Mouse (Mus musculus) embryonic facial prominence, embryonic 11.5 days (tissue): Measurements from ENCODE around the gene Gm11639. TPM values are rescaled to one million over a fixed set of nuclear protein-coding genes. Genes with fewer than 3 reads are reported as not detected.
"Not testable (repeated sequence)": the region's sequence is repeated elsewhere in the genome, so short reads cannot be mapped to it uniquely, and the experiment has no call there.

Source experiments
- ATAC-seq: fragments of 200-750 bp; cut with Nextera tagmentation; replicated peaks from 2 replicates; pipeline ENCODE4 v1.8.0; 2017; ENCODE audit warnings: low read depth; ENCODE audit not compliant: insufficient number of reproducible peaks, low FRiP score, low TSS enrichment
- DNase-seq: peaks from one replicate; pipeline ENCODE4 v3.0.0-alpha.2; 2015; ENCODE audit warnings: low spot score
- H3K27ac ChIP-seq: fragments of 300-500 bp; sonication (generic); replicated peaks from 2 replicates; pipeline ENCODE4 v1.5.1; 2014; ENCODE audit warnings: mild to moderate bottlenecking, low read depth, low read length, control low read depth
- H3K27me3 ChIP-seq: fragments of 300-500 bp; sonication (generic); 2 replicates; pipeline ENCODE4 v1.6.1; 2014; ENCODE audit warnings: mild to moderate bottlenecking, low read length, moderate library complexity, mixed read lengths; ENCODE audit not compliant: control insufficient read depth, insufficient read depth
- H3K36me3 ChIP-seq: fragments of 300-500 bp; sonication (generic); replicated peaks from 2 replicates; pipeline ENCODE4 v1.6.1; 2014; ENCODE audit warnings: low read depth, mild to moderate bottlenecking, low read length, moderate library complexity, mixed read lengths; ENCODE audit not compliant: control insufficient read depth, insufficient read depth
- H3K4me1 ChIP-seq: fragments of 300-500 bp; sonication (generic); 2 replicates; pipeline ENCODE4 v1.6.1; 2014; ENCODE audit warnings: low read length, mixed read lengths; ENCODE audit not compliant: control insufficient read depth, insufficient read depth
- H3K4me2 ChIP-seq: fragments of 300-500 bp; sonication (generic); 2 replicates; pipeline ENCODE4 v1.6.1; 2014; ENCODE audit warnings: low read depth, mild to moderate bottlenecking, control low read depth, low read length, moderate library complexity
- H3K4me3 ChIP-seq: fragments of 300-500 bp; sonication (generic); 2 replicates; pipeline ENCODE4 v1.5.1; 2014; ENCODE audit warnings: low read depth, low read length, control low read depth
- H3K9ac ChIP-seq: fragments of 300-500 bp; sonication (generic); replicated peaks from 2 replicates; pipeline ENCODE4 v1.6.1; 2014; ENCODE audit warnings: mild to moderate bottlenecking, control low read depth, low read length
- H3K9me3 ChIP-seq: fragments of 300-500 bp; sonication (generic); replicated peaks from 2 replicates; pipeline ENCODE4 v1.6.1; 2016; ENCODE audit warnings: mild to moderate bottlenecking, low read length, inconsistent platforms, mixed read lengths; ENCODE audit not compliant: control insufficient read depth
- WGBS: fragments of 180-500 bp; shearing (Covaris S2); extraction: QIAGEN DNeasy Blood & Tissue Kit; methylation state at CpG from one replicate; pipeline ENCODE4 v1.1.7; 2014; 5-methylcytosine and 5-hydroxymethylcytosine counted together
- polyA plus RNA-seq: library from polyadenylated mRNA; unstranded; fragments of >200 nt; fragmentation: Nextera tagmentation; extraction: Ambion mirVana; gene quantifications from 2 replicates; pipeline ENCODE4 v1.2.1, GENCODE M21; 2014

Gm11639 gene
- polyA plus RNA-seq, 1 experiment from 2014 or later, result not detected

GRCm38 (mm10) chr11:105028744-105029348 is 343.3 kb downstream of the Gm11639 start:
- Histone ChIP-seq H3K36me3 (no peaks in the 10 kb centered on the region), H3K4me3 (no peak overlapping the region), H3K4me1 (no peaks in the 10 kb centered on the region), H3K4me2 (no peak overlapping the region), H3K27me3 (no peaks in the 10 kb centered on the region), H3K9me3 (no peaks in the 10 kb centered on the region), H3K27ac (no peak overlapping the region), H3K9ac (no peak overlapping the region)
- ATAC-seq, result no peak
- no peak for DNase-seq
- 46% methylated on average over 6 of the region's 6 CpGs for WGBS

- WGBS, result 69% methylated on average over 8 of the region's 8 CpGs
- no peak for ATAC-seq
- no peak overlapping the region for H3K27ac ChIP-seq
Measured at GRCm38 (mm10) chr11:105029525-105029924, 344.0 kb downstream of the Gm11639 start.

GRCm38 (mm10) chr11:105030229-105030628 is 344.7 kb downstream of the Gm11639 start:
- no peak overlapping the region for H3K4me3 ChIP-seq
- no peak for DNase-seq
- H3K4me1 ChIP-seq, result no peaks in the 10 kb centered on the region
- 87% methylated on average over 6 of the region's 6 CpGs for WGBS
- H3K9ac ChIP-seq, result no peak overlapping the region
- no peaks in the 10 kb centered on the region for H3K27me3 ChIP-seq
- H3K4me2 ChIP-seq, result no peak overlapping the region
- ATAC-seq, result no peak
- no peak overlapping the region for H3K27ac ChIP-seq
- no peaks in the 10 kb centered on the region for H3K9me3 ChIP-seq
- no peaks in the 10 kb centered on the region for H3K36me3 ChIP-seq

More at GRCm38 (mm10) chr11:105029525-105029924, 344.0 kb downstream of the Gm11639 start:
- no peak overlapping the region for H3K4me2 ChIP-seq
- H3K9ac ChIP-seq, result no peak overlapping the region
- no peak for DNase-seq
- H3K27me3 ChIP-seq, result no peaks in the 10 kb centered on the region
- H3K9me3 ChIP-seq, result no peaks in the 10 kb centered on the region
- H3K4me1 ChIP-seq, result no peaks in the 10 kb centered on the region
- H3K4me3 ChIP-seq, result no peak overlapping the region
- H3K36me3 ChIP-seq, result no peaks in the 10 kb centered on the region

GRCm38 (mm10) chr11:105031103-105031502 is 345.6 kb downstream of the Gm11639 start:
- no peaks in the 10 kb centered on the region for H3K4me1 ChIP-seq
- WGBS, result 53% methylated on average over 2 of the region's 2 CpGs
- ATAC-seq, result no peak
- no peaks in the 10 kb centered on the region for H3K36me3 ChIP-seq
- H3K9me3 ChIP-seq, result no peaks in the 10 kb centered on the region
- no peak overlapping the region for H3K4me3 ChIP-seq
- H3K9ac ChIP-seq, result no peak overlapping the region
- DNase-seq, result no peak
- H3K27ac ChIP-seq, result no peak overlapping the region
- H3K4me2 ChIP-seq, result no peak overlapping the region
- no peaks in the 10 kb centered on the region for H3K27me3 ChIP-seq

GRCm38 (mm10) chr11:105035081-105035480 is 349.6 kb downstream of the Gm11639 start:
- no peak for ATAC-seq

GRCm38 (mm10) chr11:105063292-105063691 is 377.8 kb downstream of the Gm11639 start, which contains the start of gene Efcab3:
TSS of gene Efcab3 (plus strand) at chr11:105063592.
- Histone ChIP-seq H3K27ac (no peak within 1 kb of the TSS), H3K9me3 (no peaks in the 10 kb centered on the region), H3K4me1 (no peaks in the 10 kb centered on the region), H3K4me2 (no peak within 1 kb of the TSS), H3K27me3 (no peaks in the 10 kb centered on the region), H3K4me3 (no peak within 1 kb of the TSS), H3K36me3 (no peaks in the 10 kb centered on the region), H3K9ac (no peak within 1 kb of the TSS)
- DNase-seq (no peak), ATAC-seq (no peak)
- 88% methylated on average over 5 of the region's 5 CpGs for WGBS

More at GRCm38 (mm10) chr11:105035081-105035480, 349.6 kb downstream of the Gm11639 start:
- Histone ChIP-seq H3K4me2 (no peak overlapping the region), H3K9me3 (no peaks in the 10 kb centered on the region), H3K4me1 (no peaks in the 10 kb centered on the region), H3K27ac (no peak overlapping the region), H3K36me3 (no peaks in the 10 kb centered on the region), H3K4me3 (no peak overlapping the region), H3K27me3 (no peaks in the 10 kb centered on the region), H3K9ac (no peak overlapping the region)
- DNase-seq, result no peak
- 93% methylated on average over 1 of the region's 1 CpGs for WGBS

- not testable (repeated sequence) for H3K36me3 ChIP-seq, H3K27ac ChIP-seq, ATAC-seq, H3K4me1 ChIP-seq, H3K4me2 ChIP-seq, H3K4me3 ChIP-seq, H3K27me3 ChIP-seq, DNase-seq, H3K9ac ChIP-seq, H3K9me3 ChIP-seq
- 82% methylated on average over 20 of the region's 22 CpGs for WGBS
Measured at GRCm38 (mm10) chr11:105112448-105112847, 426.9 kb downstream of the Gm11639 start.

GRCm38 (mm10) chr11:105117814-105118213 is 432.3 kb downstream of the Gm11639 start:
- WGBS, result 88% methylated on average over 7 of the region's 7 CpGs
- Histone ChIP-seq H3K36me3 (no peaks in the 10 kb centered on the region), H3K27me3 (no peaks in the 10 kb centered on the region), H3K4me1 (no peaks in the 10 kb centered on the region), H3K4me2 (no peak overlapping the region), H3K9ac (no peak overlapping the region), H3K27ac (no peak overlapping the region), H3K9me3 (no peaks in the 10 kb centered on the region), H3K4me3 (no peak overlapping the region)
- DNase-seq (no peak), ATAC-seq (no peak)
